Mouse (Mus musculus): Measurements from ENCODE around the gene Tacc2. TPM values are rescaled to one million over a fixed set of nuclear protein-coding genes. Genes with fewer than 3 reads are reported as not detected.

Tacc2 gene
- total and polyA plus RNA-seq, 3 experiments, result 3.5 to 21.5 TPM; not detected in 1

GRCm38 (mm10) chr7:130670358-130670757 is 93.1 kb downstream of the Tacc2 start:
- Histone ChIP-seq H3K36me3 (ENCODE audit: control insufficient read depth in 1 of 2, insufficient read depth in 2 of 2, low read length in 2 of 2) (peaks cover 0 to 18% of the 10 kb centered on the region in 2 experiments; a peak in 3 of 4 replicates), H3K27me3 (ENCODE audit: control insufficient read depth in 1 of 2, insufficient read depth in 2 of 2, low read length in 2 of 2) (no peaks in the 10 kb centered on the region), H3K9ac (ENCODE audit: control insufficient read depth, low read depth, low read length, poor library complexity, severe bottlenecking) (no peak overlapping the region), H3K9me3 (replicated peaks; ENCODE audit: insufficient read depth, low read length) (no peaks in the 10 kb centered on the region), H3K4me1 (ENCODE audit: control insufficient read depth in 1 of 2, insufficient read depth in 2 of 2, low read length in 2 of 2) (peaks cover 10 to 26% of the 10 kb centered on the region in 2 experiments; a peak in 3 of 4 replicates), H3K27ac (ENCODE audit: control insufficient read depth, low read depth, low read length) (no peak overlapping the region), H3K4me3 (ENCODE audit: control insufficient read depth in 1 of 2, insufficient read depth in 1 of 2, low read depth in 2 of 2, low read length in 2 of 2) (no peak overlapping the region), H3K79me2 (ENCODE audit: control insufficient read depth, insufficient read depth, low read length, poor library complexity) (no peaks in the 10 kb centered on the region)
- no peak for DNase-seq (ENCODE audit: low read depth, low spot score)
- TF ChIP-seq POLR2AphosphoS5 (IDR thresholded peaks at IDR 0.05; ENCODE audit: borderline replicate concordance, low read depth, low read length), result no peak
- no peak for TF ChIP-seq HCFC1 (IDR thresholded peaks at IDR 0.05; ENCODE audit: low read depth, low read length)
- no peak for TF ChIP-seq MAX (IDR thresholded peaks at IDR 0.05; ENCODE audit: low read length)
- TF ChIP-seq UBTF (IDR thresholded peaks at IDR 0.05; ENCODE audit: borderline replicate concordance, insufficient read depth, low read depth, low read length), result no peak
- no peak for TF ChIP-seq CHD2 (IDR thresholded peaks at IDR 0.05; ENCODE audit: low read length)
- TF ChIP-seq ZMIZ1 (IDR thresholded peaks at IDR 0.05; ENCODE audit: low read depth, low read length), result no peak
- no peak for TF ChIP-seq USF1 (IDR thresholded peaks at IDR 0.05; ENCODE audit: low read depth, low read length)
- TF ChIP-seq USF2 (IDR thresholded peaks at IDR 0.05; ENCODE audit: borderline replicate concordance in 1 of 2, insufficient read depth in 1 of 2, low read depth in 1 of 2, low read length in 2 of 2), result no peak
- TF ChIP-seq ZKSCAN1 (IDR thresholded peaks at IDR 0.05; ENCODE audit: low read depth, low read length), result no peak
- no peak for TF ChIP-seq SIN3A (IDR thresholded peaks at IDR 0.05; ENCODE audit: low read length)
- TF ChIP-seq CHD1 (IDR thresholded peaks at IDR 0.05; ENCODE audit: low read depth, low read length), result no peak
- no peak for TF ChIP-seq MAFK (IDR thresholded peaks at IDR 0.05; ENCODE audit: borderline replicate concordance, low read depth, low read length)
- no peak for TF ChIP-seq E2F4 (IDR thresholded peaks at IDR 0.05; ENCODE audit: borderline replicate concordance, low read depth, low read length)
- no peak for TF ChIP-seq ETS1 (IDR thresholded peaks at IDR 0.05; ENCODE audit: low read depth, low read length)

DNA sequence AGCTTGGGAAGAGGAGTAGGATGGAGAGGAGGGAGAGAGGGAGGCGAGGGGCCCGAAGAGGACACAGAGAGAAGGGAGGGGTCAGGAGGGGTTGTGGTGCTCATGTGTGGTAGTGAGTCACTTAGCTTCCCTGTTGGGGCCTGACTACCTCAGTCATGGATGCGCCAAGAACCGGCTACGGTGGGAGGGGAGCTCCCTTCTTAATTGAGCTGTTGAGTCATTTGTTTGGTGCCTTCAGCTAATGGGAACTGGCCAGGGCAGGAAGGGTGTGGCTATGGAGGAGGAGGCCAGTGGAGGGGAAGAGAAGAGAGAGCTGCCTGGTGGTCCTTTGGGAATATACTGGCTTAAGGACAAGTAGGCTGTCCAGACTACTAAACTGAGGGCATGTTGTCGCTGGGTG is 94.1 kb downstream of the Tacc2 start:
- Histone ChIP-seq H3K36me3 (ENCODE audit: control insufficient read depth in 1 of 2, insufficient read depth in 2 of 2, low read length in 2 of 2) (peaks cover 0 to 18% of the 10 kb centered on the region in 2 experiments; a peak in 3 of 4 replicates), H3K9ac (ENCODE audit: control insufficient read depth, low read depth, low read length, poor library complexity, severe bottlenecking) (no peak overlapping the region), H3K27ac (ENCODE audit: control insufficient read depth, low read depth, low read length) (no peak overlapping the region), H3K4me3 (ENCODE audit: control insufficient read depth in 1 of 2, insufficient read depth in 1 of 2, low read depth in 2 of 2, low read length in 2 of 2) (no peak overlapping the region), H3K79me2 (ENCODE audit: control insufficient read depth, insufficient read depth, low read length, poor library complexity) (no peaks in the 10 kb centered on the region), H3K4me1 (ENCODE audit: control insufficient read depth in 1 of 2, insufficient read depth in 2 of 2, low read length in 2 of 2) (peaks cover 10 to 26% of the 10 kb centered on the region in 2 experiments; a peak in 3 of 4 replicates), H3K9me3 (replicated peaks; ENCODE audit: insufficient read depth, low read length) (no peaks in the 10 kb centered on the region), H3K27me3 (ENCODE audit: control insufficient read depth in 1 of 2, insufficient read depth in 2 of 2, low read length in 2 of 2) (no peaks in the 10 kb centered on the region)
- TF ChIP-seq ZMIZ1 (IDR thresholded peaks at IDR 0.05; ENCODE audit: low read depth, low read length), result no peak
- DNase-seq (ENCODE audit: low read depth, low spot score), result peak; percentile 43
